Mouse (Mus musculus): Measurements from ENCODE around the gene Mterf1b.
"Not testable (repeated sequence)": the region's sequence is repeated elsewhere in the genome, so short reads cannot be mapped to it uniquely, and the experiment has no call there.

Gene Mterf1b

DNA sequence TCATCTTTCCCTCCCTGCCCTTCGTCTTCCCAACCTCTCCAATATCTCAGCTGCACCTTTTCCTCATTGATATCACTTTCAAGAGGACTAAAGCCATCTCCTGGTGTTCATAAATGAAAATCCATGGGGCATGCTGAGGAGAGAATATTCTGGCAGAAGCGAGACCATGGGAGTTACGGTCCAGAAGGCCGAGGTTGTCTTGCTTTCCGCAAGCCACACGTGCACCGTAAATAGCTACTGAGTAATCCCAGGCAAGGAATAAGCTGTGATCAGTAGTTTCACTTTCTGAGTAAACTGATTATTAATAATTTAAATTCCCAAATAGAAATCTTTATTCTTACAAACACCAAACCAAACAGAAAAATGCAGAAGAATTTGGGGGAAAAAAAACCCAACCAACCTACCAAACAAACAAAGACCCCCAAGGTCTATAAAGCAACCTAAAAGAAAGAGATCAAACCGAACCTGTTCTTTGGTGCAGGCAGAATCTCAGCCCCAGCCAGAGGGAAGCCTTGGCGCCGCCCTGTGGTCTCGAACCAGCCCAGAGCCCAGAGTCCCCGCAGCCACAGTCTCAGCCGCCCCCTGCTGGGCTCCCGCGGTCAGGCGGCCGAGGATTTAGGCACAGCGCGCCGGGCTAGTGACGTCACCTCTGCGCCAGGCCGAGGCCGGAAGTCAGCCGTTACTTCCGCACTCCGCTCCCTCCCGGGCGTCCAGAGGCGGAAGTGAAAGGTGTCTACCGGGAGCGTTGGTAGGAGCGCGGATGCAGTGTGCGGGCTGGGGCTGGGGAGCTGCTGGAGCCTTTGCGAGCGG is at the start of gene Mterf1b:
Mterf1b (plus strand) TSS at position 697 of the 810 bp plus-strand sequence.
- DNase-seq (ENCODE audit: low spot score in 2 of 2): not testable (repeated sequence)

DNA sequence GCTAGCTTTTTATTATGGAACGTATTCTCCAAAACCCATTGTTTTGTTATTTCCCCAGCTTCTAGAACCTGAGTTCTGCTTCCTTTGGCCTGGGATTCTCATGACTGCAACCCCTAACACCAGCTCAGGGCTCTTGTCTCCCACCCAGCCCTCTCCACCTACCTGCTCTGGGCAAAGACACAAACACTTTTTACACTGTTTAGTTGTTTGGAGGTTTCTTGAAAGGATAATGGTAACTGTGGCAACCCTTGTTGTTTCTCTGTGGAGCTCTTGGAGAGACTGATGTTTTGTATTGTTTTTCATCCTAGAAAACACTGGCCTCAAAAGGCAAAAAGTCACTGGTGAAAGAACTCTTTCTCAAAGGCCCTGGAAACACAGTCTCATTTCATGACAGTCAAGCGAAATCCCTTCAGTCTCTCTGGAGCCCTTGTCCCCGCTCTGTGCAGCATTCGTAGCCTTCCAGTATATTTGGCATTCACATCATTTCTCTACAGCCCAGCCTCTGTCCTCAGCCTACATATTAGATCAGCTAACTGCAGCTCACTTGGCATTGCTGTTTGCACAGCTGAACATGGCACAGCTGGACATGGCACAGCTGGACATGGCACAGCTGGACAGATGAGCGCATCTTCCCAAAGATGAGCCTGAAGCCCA is 32.6 kb upstream of the Mterf1b start:
- not testable (repeated sequence) for DNase-seq (ENCODE audit: low spot score in 2 of 2)

DNA sequence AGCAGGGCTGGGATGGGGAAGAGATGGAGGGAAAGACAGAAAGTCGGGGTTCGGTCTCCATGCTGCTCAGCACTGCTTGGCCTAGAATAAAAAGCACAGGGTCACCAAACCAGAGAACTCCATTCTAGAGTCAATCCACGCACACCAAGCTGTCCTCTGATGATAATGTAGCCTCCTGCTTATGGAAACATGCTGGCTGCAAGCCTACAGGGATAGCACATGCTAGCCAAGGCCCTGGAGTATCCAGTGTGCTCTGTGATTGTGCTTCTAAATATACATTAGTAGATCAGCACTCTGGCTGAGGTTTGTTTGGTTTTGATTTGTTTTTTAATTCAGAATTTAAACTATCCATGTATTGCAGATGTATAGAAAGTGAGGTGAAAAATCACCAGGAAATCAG is 30.6 kb upstream of the Mterf1b start:
- peak in 1 of 2 experiments; percentile 17 for DNase-seq (ENCODE audit: low spot score in 2 of 2)

DNA sequence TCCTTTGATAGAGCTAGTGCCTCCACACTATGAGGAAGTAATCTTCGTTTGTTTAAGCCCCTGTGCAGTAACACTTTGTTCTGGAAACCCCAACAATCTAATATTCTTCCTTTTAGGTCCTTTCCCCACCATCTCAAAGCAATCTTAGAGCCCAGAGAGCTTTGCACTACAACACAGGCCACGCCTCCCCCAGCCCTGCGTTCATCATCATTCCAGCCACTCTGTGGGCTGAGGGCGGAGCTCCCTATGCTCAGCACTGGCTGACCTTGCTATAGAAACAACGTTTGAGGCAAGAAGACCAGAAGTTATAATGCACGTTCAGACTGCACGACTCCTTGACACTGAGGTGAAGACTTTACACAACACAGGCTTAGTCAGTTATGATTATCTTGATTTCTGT is 29.7 kb upstream of the Mterf1b start:
- no peak for DNase-seq (ENCODE audit: low spot score in 2 of 2)

DNA sequence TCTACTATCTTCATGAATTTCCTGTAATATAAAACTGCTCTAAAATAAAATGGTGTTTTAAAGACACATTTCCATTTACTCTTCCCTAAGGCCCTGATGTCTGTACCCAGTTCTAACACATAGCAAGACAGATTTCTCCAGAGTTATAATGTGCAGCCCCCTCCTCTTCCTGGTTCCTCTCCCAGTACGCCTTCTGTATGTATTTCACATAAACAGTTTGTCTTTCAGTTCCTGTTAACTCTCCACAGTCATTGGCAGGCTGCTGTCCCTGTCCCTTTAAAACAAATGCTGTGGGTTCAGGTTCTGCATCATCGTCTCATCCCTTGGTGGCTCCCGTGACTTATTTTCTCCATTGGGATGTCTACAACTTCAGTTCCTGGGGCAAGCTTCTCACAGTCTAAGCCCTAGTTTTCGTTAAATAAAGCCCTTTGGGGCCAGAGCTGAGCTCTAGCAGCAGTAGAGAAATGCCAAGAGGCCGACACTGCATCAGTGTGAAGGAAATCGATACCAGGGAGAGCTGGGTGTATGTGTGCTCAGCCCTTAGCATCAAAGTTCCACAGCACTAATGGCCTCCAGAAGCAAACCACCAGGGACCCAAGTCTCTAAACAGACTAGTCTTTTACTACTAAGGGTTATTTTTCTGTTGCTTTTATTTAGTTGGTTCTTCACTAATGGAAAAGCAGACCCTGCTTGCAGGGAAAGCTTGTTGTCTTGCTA is 24.2 kb upstream of the Mterf1b start:
- DNase-seq (ENCODE audit: low spot score in 2 of 2): not testable (repeated sequence)

DNA sequence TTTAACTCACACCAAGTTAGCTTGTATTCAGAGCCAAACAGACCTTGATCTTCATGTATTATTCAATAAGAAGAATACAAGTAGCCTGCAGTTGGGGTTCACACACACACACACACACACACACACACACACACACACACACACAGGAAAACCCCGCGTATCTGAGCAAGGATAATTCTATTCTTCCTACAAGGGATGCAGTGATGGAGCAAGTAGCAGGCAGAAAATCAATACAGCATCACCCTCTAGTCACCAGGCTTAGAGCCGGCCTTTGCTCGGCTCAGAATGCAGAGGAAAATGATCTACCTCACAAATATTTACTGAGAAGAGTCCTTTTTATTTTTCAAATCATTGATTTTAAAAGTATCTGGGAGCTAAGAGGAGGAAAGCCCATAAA is 23.6 kb upstream of the Mterf1b start:
- DNase-seq (ENCODE audit: low spot score in 2 of 2): not testable (repeated sequence)

DNA sequence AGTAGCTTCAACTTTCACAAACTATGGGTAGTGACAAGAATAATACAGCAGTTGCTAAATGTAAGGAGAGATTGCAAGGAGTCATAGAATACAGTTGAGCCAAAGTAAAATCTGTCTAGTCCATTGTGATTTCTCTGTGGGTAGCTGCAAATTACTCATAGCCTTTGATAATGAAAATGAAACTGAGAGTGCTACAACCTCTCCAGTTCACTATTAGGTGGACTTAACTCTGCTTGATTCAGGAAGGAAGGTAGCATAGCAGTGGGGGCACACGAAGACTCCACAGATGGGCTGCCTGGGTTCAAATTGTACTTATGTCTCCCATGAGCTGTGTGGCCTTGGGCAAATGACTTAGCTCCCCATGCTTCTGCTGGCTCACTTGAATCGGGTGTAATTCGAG is 15.7 kb upstream of the Mterf1b start:
- not testable (repeated sequence) for DNase-seq (ENCODE audit: low spot score in 2 of 2)

DNA sequence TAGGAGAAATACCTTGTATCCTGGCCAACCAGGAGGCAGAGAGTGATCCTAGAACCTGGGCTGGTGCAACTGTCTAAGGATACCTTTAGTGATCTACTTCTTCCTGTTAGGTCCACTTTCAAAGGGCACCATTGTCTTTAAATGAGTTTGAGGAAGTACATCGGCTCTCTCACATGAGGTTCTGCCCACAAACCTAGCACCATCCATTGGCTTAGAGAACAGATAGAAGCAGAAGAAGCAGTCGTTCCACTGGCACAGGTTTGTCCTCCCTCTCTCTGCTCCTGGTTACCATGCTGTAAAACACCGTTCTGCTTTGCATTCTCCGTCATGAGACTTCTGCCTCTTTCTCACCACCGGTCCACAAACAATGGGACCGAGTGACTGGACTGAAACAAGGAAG is 12.8 kb upstream of the Mterf1b start:
- no peak for DNase-seq (ENCODE audit: low spot score in 2 of 2)

DNA sequence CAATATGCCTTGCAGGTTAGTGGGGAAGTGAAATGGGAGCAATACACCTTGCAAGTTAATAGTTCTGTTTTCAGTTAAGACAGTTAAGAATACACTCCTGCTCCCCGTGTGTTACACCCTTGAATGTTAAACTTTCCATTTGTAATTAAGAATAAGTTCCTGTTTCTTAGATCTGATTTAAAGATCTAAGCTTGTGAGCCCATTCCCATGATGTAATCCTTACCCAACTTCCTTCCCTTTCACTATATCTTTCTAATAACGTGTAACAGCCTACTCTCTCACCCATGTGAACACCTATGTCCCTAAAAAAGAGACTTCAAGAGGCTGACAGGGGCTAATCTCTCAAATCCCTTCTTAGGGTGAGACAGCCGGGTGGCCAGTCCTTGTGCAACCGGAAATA is 5.4 kb upstream of the Mterf1b start:
- no peak for DNase-seq (ENCODE audit: low spot score in 2 of 2)

DNA sequence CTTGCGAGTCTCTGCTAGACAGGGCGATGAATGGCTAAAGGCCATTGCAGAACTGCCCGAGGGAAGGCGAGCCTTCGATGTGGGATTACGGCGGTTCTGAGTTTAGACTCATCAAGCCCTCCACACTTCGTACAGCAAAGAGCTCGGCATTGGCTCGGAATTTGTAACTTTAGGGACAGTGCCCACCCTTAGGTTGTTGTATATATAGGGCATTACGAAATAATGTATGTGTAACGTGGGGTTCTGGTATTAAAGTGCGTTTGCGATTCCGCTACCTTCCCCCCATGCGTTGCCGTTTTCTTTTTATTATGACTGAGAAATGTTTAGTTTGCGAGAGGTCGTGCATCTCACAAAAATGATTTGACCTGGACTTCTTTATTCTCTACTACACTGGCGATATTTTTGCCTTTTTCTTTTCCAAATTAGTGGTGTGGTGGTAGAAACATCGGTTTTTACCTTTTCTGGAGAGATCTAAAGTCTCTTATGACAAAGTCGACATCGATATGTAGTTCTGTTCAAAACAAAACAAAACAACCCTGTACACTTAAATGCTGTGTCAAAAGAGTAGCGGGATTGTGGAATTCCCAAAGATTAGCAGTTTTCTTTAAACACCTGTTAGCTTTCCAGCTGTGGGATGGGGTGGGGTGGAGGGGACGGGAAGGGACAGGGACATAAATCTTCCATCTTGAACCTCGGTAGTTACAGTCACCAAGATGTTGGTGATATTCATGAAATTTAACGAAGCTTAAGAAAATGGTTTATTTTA is 497 bp downstream of the Mterf1b start:
- DNase-seq (ENCODE audit: low spot score in 2 of 2): not testable (repeated sequence)

DNA sequence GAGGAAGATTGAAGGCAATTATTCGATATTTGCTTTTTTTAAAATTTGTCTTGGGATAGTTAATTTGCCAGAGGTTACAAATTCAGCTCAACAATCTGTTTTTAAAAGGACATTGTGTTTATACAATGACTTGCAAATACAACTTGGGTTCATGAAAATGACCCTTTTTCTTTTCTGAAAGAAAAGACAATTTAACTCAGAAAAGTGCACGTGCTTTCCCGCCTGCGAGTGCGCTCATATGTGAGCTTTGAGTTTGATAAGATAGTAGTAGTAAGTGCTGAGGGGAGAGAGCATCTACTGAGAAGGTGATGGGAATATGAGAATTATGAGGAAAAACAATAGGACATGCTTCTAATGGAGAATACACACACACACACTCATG is 1.1 kb downstream of the Mterf1b start:
- DNase-seq (ENCODE audit: low spot score in 2 of 2): no peak

DNA sequence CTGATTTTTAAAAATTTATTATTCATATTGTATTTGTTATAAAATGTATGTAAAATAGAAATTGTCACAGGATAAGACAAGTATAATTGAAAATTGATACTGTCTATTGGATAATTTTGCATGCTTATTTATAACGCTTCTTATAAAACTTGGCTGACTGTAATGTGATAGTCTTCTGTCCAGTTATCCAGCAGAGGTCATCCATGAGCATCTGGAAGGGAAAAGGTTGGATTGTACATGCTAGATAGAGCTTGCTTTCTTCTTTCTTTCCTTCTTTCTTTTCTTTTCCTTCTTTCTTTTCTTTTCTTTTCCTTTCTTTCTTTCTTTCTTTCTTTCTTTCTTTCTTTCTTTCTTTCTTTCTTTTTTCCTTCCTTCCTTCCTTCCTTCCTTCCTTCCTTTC is 2.0 kb downstream of the Mterf1b start:
- no peak for DNase-seq (ENCODE audit: low spot score in 2 of 2)

DNA sequence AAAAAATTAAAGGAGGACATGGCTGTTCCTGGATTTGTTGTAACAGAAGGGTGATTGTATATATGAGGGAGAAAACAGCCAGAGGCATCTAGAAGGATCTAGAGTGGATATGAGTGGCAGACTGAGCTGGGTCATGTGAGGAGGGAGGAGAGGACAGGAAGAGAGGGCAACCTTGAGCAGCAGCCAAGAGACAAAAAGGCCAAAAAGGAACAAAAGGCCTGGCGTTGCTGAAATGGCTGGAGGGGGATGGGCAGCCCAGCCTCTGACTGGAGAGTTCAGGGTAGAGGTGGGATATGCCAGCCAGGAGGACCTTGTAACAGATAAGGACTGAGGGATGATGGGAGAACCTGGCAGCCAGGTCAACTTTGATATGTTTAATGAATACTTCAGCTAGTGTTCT is 2.9 kb downstream of the Mterf1b start:
- DNase-seq (ENCODE audit: low spot score in 2 of 2): no peak

DNA sequence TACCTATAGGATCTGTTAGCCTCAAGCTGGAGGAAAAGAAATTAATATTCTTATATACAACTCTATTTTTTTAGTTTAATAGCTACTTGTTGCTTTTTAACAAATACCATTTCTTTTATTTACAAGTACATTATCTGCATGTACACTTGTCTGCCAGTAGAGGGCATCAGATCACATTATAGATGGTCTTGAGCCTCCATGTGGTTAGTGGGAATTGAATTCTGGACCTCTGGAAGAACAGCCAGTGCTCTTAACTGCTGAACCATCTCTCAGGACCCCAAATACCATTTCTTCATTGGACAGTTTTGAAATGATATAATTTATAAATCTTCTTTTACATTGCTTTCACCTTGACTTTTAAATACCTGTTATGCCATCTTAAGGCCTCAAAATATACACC is 9.2 kb downstream of the Mterf1b start:
- DNase-seq (ENCODE audit: low spot score in 2 of 2): no peak

DNA sequence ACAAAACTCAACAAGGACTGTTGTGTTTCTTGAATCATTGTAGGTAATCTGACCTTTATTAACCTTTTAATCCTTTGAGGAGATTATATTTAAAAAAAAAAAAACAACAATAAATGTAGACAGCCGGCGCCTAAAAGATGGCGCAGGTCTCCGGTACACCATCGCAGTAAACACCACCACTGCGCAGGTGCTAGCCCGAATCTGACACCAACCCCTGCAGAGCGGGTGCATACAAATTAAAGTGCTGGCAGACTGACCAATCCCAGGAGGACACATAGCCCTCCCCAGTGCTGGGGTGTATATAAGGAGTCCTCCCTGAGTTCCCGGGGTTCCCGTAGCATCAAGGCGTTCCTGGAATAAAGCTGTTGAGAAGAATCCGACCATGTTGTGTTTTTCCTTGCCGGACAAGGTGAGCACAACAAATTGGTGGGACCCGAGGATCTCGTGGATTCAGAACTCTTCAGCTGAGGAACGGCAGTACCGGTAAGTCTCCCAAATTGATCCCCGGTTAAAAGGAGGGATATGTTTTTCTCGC is 10.2 kb downstream of the Mterf1b start:
- not testable (repeated sequence) for DNase-seq (ENCODE audit: low spot score in 2 of 2)

DNA sequence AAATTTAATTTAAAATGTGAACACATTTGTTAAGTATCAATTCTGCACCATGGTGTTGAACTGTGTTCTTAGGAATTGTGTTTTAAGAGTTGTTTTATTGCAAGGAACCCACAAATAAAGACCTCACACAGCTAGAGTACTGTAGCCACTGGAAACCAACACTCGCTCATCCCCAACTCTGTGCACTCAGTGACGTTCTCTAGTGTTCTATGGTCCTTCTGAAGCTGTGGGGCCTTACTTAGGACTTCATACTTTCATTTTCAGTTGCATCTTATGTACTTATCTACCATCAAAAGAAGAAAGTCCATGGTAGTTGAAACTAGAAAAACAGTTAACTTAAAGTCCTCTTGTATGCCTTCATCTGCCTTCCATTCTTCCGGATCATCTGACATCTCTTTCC is 17.9 kb downstream of the Mterf1b start:
- not testable (repeated sequence) for DNase-seq (ENCODE audit: low spot score in 2 of 2)

DNA sequence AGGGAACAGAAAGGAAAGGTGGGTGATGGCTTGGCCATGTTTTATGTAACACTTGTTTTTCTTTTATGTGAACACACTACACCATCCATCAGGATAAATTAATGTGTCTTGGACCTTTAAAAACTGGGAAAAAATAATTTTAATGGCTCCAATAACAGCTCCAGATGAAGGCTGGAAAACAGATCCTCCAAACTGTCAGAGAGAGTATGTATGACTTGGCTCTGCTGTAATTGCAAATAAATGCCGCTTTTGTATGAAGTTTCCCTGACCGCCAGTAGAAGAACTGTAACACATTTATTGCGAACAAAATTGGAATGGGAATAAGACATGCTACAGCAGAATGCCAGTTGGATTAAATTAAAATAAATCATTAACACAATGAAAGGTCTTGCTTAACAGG is 29.1 kb downstream of the Mterf1b start:
- no peak for DNase-seq (ENCODE audit: low spot score in 2 of 2)

DNA sequence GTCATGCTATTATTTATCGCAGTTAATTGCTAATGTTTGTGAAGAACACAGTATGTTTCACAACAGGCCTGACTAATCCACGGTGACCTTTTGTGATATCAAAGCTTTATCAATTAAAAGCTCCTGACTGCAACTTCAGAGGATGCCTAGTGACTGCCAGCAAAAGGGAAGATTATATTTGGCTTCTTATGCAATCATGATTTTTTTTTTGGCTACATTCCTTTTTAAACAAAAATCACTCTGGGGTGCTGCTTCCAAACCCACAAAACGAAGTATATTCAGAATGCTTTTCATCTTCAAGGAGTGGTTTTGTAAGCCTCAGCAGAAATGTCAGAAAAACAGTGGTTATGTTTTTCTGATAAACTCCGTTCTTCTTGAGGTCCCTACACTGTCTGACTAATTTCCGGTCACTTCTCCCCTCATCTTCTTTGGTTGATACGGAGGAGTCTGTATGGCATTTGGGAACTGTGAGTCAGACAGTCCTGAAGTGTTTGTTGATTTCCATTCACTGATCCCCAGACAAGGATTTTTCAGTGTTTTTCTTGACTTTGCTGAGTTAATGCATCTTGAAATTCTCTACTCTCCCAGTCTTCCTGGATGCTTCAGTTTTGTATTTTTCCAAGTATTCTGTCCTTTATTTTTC is 29.9 kb downstream of the Mterf1b start:
- peak in 1 of 2 experiments; percentile 2 for DNase-seq (ENCODE audit: low spot score in 2 of 2)

DNA sequence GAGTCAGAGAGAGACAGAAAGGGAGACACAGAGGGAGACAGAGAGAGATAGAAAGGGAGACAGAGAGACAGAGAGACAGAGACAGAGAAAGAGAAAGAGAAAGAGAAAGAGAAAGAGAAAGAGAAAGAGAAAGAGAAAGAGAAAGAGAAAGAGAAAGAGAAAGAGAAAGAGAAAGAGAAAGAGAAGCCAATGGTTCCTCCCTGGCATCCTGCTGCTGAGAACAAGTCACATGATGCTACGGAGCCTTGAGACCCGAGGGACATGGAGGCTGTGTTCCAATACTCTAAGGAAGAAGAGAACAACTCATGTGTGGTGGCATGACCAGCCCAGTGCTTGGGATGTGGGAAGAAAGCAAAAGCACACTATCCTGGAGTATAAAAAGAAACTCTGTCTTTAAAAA is 40.0 kb downstream of the Mterf1b start:
- no peak for DNase-seq (ENCODE audit: low spot score in 2 of 2)

DNA sequence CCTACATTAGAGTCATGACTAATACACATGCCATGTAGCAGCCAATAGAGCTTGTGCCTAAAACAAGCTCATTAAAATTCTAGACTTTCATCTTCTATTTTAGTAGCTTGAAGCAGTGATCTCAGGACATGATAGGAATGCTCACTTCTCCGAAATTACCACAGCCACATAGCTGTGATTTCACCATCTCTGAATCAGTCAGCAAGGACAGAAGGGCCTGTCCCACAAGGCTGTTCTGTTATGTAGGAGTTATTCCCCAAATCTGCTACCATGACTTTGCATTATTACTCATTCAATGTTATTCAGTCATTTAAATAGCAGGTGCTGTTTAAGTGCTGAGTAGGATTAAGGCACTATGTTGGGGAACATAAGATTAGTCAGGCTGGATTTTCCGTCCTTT is 42.3 kb downstream of the Mterf1b start:
- no peak for DNase-seq (ENCODE audit: low spot score in 2 of 2)

DNA sequence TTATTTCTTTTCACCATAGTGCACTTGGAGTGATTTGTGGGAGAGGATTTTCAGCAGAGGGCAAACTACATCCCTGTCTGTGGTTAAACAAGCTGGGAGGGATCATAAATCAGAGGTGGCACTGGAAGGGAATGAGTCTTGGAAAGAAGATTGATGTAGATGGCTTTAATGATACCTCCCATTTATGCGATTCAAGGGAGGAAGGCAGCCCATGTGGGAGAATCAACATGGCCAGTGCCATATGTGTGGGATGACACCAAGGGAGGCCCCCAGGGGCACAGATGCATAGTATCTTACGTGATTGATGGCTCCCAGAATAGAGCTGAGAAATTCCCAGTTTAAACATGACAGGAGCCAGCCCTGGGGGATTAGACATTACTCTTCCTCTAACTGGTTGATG is 48.0 kb downstream of the Mterf1b start:
- no peak for DNase-seq (ENCODE audit: low spot score in 2 of 2)

All from heart, adult 9 months (tissue).